Mouse (Mus musculus): ENCODE measurements around the gene Cd52. TPM values are rescaled to one million over a fixed set of nuclear protein-coding genes. Genes with fewer than 3 reads are reported as not detected.
A peak's percentile ranks its signal among the peaks of the same experiment; 100 is the strongest.

Cd52 gene
- total RNA-seq, 1 experiment from 2014 or later: 342 TPM

GRCm38 (mm10) chr4:134101979-134102741 is 7.3 kb upstream of the Cd52 start, which contains the start of gene Ubxn11:
Gene Ubxn11 (plus strand): TSS chr4:134102570.
- peak; percentile 88 to 90 for ATAC-seq (replicated peaks in 1 of 2; ENCODE audit: insufficient read depth in 1 of 2, low FRiP score in 2 of 2, low TSS enrichment in 1 of 2, low read depth in 1 of 2, poor library complexity in 2 of 2, severe bottlenecking in 2 of 2)

- no peak for ATAC-seq (replicated peaks in 1 of 2; ENCODE audit: insufficient read depth in 1 of 2, low FRiP score in 2 of 2, low TSS enrichment in 1 of 2, low read depth in 1 of 2, poor library complexity in 2 of 2, severe bottlenecking in 2 of 2)
Measured at GRCm38 (mm10) chr4:134100245-134100644, 5.4 kb upstream of the Cd52 start.

- ATAC-seq (replicated peaks in 1 of 2; ENCODE audit: insufficient read depth in 1 of 2, low FRiP score in 2 of 2, low TSS enrichment in 1 of 2, low read depth in 1 of 2, poor library complexity in 2 of 2, severe bottlenecking in 2 of 2): peak; percentile 48 to 70; a peak in 3 of 4 replicates
Measured at GRCm38 (mm10) chr4:134098628-134099027, 3.7 kb upstream of the Cd52 start.

- ATAC-seq (replicated peaks in 1 of 2; ENCODE audit: insufficient read depth in 1 of 2, low FRiP score in 2 of 2, low TSS enrichment in 1 of 2, low read depth in 1 of 2, poor library complexity in 2 of 2, severe bottlenecking in 2 of 2): peak; percentile 25 to 44
Measured at GRCm38 (mm10) chr4:134097015-134097608, 2.2 kb upstream of the Cd52 start.

GRCm38 (mm10) chr4:134096120-134096519 is 1.2 kb upstream of the Cd52 start:
- ATAC-seq (replicated peaks in 1 of 2; ENCODE audit: insufficient read depth in 1 of 2, low FRiP score in 2 of 2, low TSS enrichment in 1 of 2, low read depth in 1 of 2, poor library complexity in 2 of 2, severe bottlenecking in 2 of 2): no peak

GRCm38 (mm10) chr4:134094004-134094564 is 798 bp downstream of the Cd52 start:
- no peak for ATAC-seq (replicated peaks in 1 of 2; ENCODE audit: insufficient read depth in 1 of 2, low FRiP score in 2 of 2, low TSS enrichment in 1 of 2, low read depth in 1 of 2, poor library complexity in 2 of 2, severe bottlenecking in 2 of 2)

GRCm38 (mm10) chr4:134092382-134093288 is 2.2 kb downstream of the Cd52 start:
- peak; percentile 40 to 47; a peak in 2 of 4 replicates for ATAC-seq (replicated peaks in 1 of 2; ENCODE audit: insufficient read depth in 1 of 2, low FRiP score in 2 of 2, low TSS enrichment in 1 of 2, low read depth in 1 of 2, poor library complexity in 2 of 2, severe bottlenecking in 2 of 2)

- ATAC-seq (replicated peaks in 1 of 2; ENCODE audit: insufficient read depth in 1 of 2, low FRiP score in 2 of 2, low TSS enrichment in 1 of 2, low read depth in 1 of 2, poor library complexity in 2 of 2, severe bottlenecking in 2 of 2): no peak
Measured at GRCm38 (mm10) chr4:134091225-134091529, 3.7 kb downstream of the Cd52 start.

- no peak for ATAC-seq (replicated peaks in 1 of 2; ENCODE audit: insufficient read depth in 1 of 2, low FRiP score in 2 of 2, low TSS enrichment in 1 of 2, low read depth in 1 of 2, poor library complexity in 2 of 2, severe bottlenecking in 2 of 2)
Measured at GRCm38 (mm10) chr4:134090521-134091224, 4.2 kb downstream of the Cd52 start.

- no peak for ATAC-seq (replicated peaks in 1 of 2; ENCODE audit: insufficient read depth in 1 of 2, low FRiP score in 2 of 2, low TSS enrichment in 1 of 2, low read depth in 1 of 2, poor library complexity in 2 of 2, severe bottlenecking in 2 of 2)
Measured at GRCm38 (mm10) chr4:134089029-134089428, 5.9 kb downstream of the Cd52 start.

GRCm38 (mm10) chr4:134087412-134087811 is 7.5 kb downstream of the Cd52 start:
- peak; percentile 92 to 95 for ATAC-seq (replicated peaks in 1 of 2; ENCODE audit: insufficient read depth in 1 of 2, low FRiP score in 2 of 2, low TSS enrichment in 1 of 2, low read depth in 1 of 2, poor library complexity in 2 of 2, severe bottlenecking in 2 of 2)

GRCm38 (mm10) chr4:134084999-134085398 is 9.9 kb downstream of the Cd52 start:
- no peak for ATAC-seq (replicated peaks in 1 of 2; ENCODE audit: insufficient read depth in 1 of 2, low FRiP score in 2 of 2, low TSS enrichment in 1 of 2, low read depth in 1 of 2, poor library complexity in 2 of 2, severe bottlenecking in 2 of 2)

- no peak for ATAC-seq (replicated peaks in 1 of 2; ENCODE audit: insufficient read depth in 1 of 2, low FRiP score in 2 of 2, low TSS enrichment in 1 of 2, low read depth in 1 of 2, poor library complexity in 2 of 2, severe bottlenecking in 2 of 2)
Measured at GRCm38 (mm10) chr4:134082460-134082859, 12.4 kb downstream of the Cd52 start.

- ATAC-seq (replicated peaks in 1 of 2; ENCODE audit: insufficient read depth in 1 of 2, low FRiP score in 2 of 2, low TSS enrichment in 1 of 2, low read depth in 1 of 2, poor library complexity in 2 of 2, severe bottlenecking in 2 of 2): peak; percentile 92 to 93
Measured at GRCm38 (mm10) chr4:134081730-134082386, 13.0 kb downstream of the Cd52 start.

- ATAC-seq (replicated peaks in 1 of 2; ENCODE audit: insufficient read depth in 1 of 2, low FRiP score in 2 of 2, low TSS enrichment in 1 of 2, low read depth in 1 of 2, poor library complexity in 2 of 2, severe bottlenecking in 2 of 2): no peak
Measured at GRCm38 (mm10) chr4:134080674-134081073, 14.2 kb downstream of the Cd52 start.

- ATAC-seq (replicated peaks in 1 of 2; ENCODE audit: insufficient read depth in 1 of 2, low FRiP score in 2 of 2, low TSS enrichment in 1 of 2, low read depth in 1 of 2, poor library complexity in 2 of 2, severe bottlenecking in 2 of 2): peak; percentile 47 to 49; a peak in 3 of 4 replicates
Measured at GRCm38 (mm10) chr4:134078694-134079093, 16.2 kb downstream of the Cd52 start.

Measured in hematopoietic stem cell, adult 5-6 weeks (primary cell).